Mouse (Mus musculus) spleen, adult 2 months (tissue): ENCODE measurements around the gene Utp4.

Experiments used
- CTCF ChIP-seq: fragments of 200-500 bp; IDR thresholded peaks from 2 replicates; pipeline ENCODE4 v1.5.1; 2011; ENCODE audit warnings: mild to moderate bottlenecking, inconsistent platforms; ENCODE audit not compliant: insufficient read depth, insufficient read length, insufficient replicate concordance; ENCODE audit errors: extremely low read depth
- POLR2A ChIP-seq: fragments of 200-500 bp; IDR thresholded peaks from 2 replicates; pipeline ENCODE4 v1.6.1; 2011; ENCODE audit warnings: low read depth, low read length, inconsistent platforms

- TF ChIP-seq CTCF (no peak), POLR2A (no peak)
Measured at GRCm38 (mm10) chr8:106971916-106972315, 78.5 kb downstream of the Utp4 start.
